Mouse (Mus musculus) CH12.LX (cell line): ENCODE measurements around the gene Grik5.

ENCODE experiments used
- E2F4 ChIP-seq: IDR thresholded peaks from 2 replicates; pipeline ENCODE4 v1.6.1; 2011; ENCODE audit warnings: low read depth, low read length, improper control_type of control experiment; ENCODE audit not compliant: insufficient replicate concordance
- TCF12 ChIP-seq: IDR thresholded peaks from 2 replicates; pipeline ENCODE4 v1.6.1; 2014; ENCODE audit warnings: low read depth, mild to moderate bottlenecking, inconsistent platforms, low read length, improper control_type of control experiment
- ZNF384 ChIP-seq: IDR thresholded peaks from 2 replicates; pipeline ENCODE4 v1.6.1; 2012; ENCODE audit warnings: low read depth, low read length, improper control_type of control experiment, inconsistent platforms

GRCm38 (mm10) chr7:25026452-25026851 lies 45.7 kb downstream of the Grik5 start:
- TF ChIP-seq TCF12 (no peak), ZNF384 (no peak), E2F4 (no peak)
